Mouse (Mus musculus) forebrain, embryonic 14.5 days (tissue): ENCODE data around the gene A930009A15Rik. TPM values are rescaled to one million over a fixed set of nuclear protein-coding genes. Genes with fewer than 3 reads are reported as not detected.

Experiments used
- ATAC-seq: fragments of 200-750 bp; cut with Nextera tagmentation; 2 replicates; pipeline ENCODE4 v1.8.0; 2017; ENCODE audit warnings: mild to moderate bottlenecking, moderate library complexity
- DNase-seq: peaks from one replicate; pipeline ENCODE4 v3.0.0-alpha.2; 2015; ENCODE audit warnings: low spot score
- H3K27ac ChIP-seq: fragments of 300-500 bp; sonication (generic); 2 replicates; pipeline ENCODE4 v1.5.1; 2014; ENCODE audit warnings: low read depth, mild to moderate bottlenecking, control low read depth, low read length, moderate library complexity
- H3K27me3 ChIP-seq: fragments of 300-500 bp; sonication (generic); replicated peaks from 2 replicates; pipeline ENCODE4 v1.6.1; 2014; ENCODE audit warnings: low read length, control low read depth, mixed read lengths; ENCODE audit not compliant: control insufficient read depth, insufficient read depth
- H3K36me3 ChIP-seq: fragments of 300-500 bp; sonication (generic); 2 replicates; pipeline ENCODE4 v1.6.1; 2014; ENCODE audit warnings: low read length, control low read depth; ENCODE audit not compliant: control insufficient read depth, insufficient read depth
- H3K4me1 ChIP-seq: fragments of 300-500 bp; sonication (generic); 2 replicates; pipeline ENCODE4 v1.6.1; 2014; ENCODE audit warnings: antibody characterized with exemption, low read length, control low read depth; ENCODE audit not compliant: control insufficient read depth, insufficient read depth
- H3K4me2 ChIP-seq: fragments of 300-500 bp; sonication (generic); 2 replicates; pipeline ENCODE4 v1.6.1; 2014; ENCODE audit warnings: mild to moderate bottlenecking, control low read depth, low read length
- H3K4me3 ChIP-seq: fragments of 300-500 bp; sonication (generic); 2 replicates; pipeline ENCODE4 v1.5.1; 2014; ENCODE audit warnings: low read depth, low read length, control low read depth
- H3K9ac ChIP-seq: fragments of 300-500 bp; sonication (generic); 2 replicates; pipeline ENCODE4 v1.6.1; 2014; ENCODE audit warnings: mild to moderate bottlenecking, low read length, control low read depth, moderate library complexity
- H3K9me3 ChIP-seq: fragments of 300-500 bp; sonication (generic); replicated peaks from 2 replicates; pipeline ENCODE4 v1.6.1; 2016; ENCODE audit warnings: low read length, control low read depth, mixed read lengths; ENCODE audit not compliant: control insufficient read depth
- WGBS: fragments of 180-500 bp; shearing (Covaris S2); extraction: QIAGEN DNeasy Blood & Tissue Kit; methylation state at CpG from one replicate; pipeline ENCODE4 v1.1.7; 2014; 5-methylcytosine and 5-hydroxymethylcytosine counted together
- polyA plus RNA-seq: library from polyadenylated mRNA; unstranded; fragments of >200 nt; fragmentation: Nextera tagmentation; extraction: Ambion mirVana; gene quantifications from 2 replicates; pipeline ENCODE4 v1.2.1, GENCODE M21; 2014

The A930009A15Rik gene
- polyA plus RNA-seq = not detected in 2 replicates

- no peak within 1 kb of the TSS for H3K4me3 ChIP-seq
- no peak for DNase-seq
- no peak within 1 kb of the TSS for H3K9ac ChIP-seq
- 0 out of 2 replicates have a peak, but pooled peaks have one; percentile 38 for ATAC-seq
- no peak within 1 kb of the TSS for H3K27ac ChIP-seq
- H3K27me3 ChIP-seq = peaks cover 18% of the 10 kb centered on the region
- 49% methylated on average over 15 of the region's 15 CpGs for WGBS
- H3K9me3 ChIP-seq = no peaks in the 10 kb centered on the region
- no peak within 1 kb of the TSS for H3K4me2 ChIP-seq
- no peaks in the 10 kb centered on the region for H3K4me1 ChIP-seq
- H3K36me3 ChIP-seq = no peaks in the 10 kb centered on the region
These were observed at the start of gene A930009A15Rik for GRCm38 (mm10) chr10:115569712-115570491. Gene A930009A15Rik (plus strand): TSS chr10:115569986.

DNA sequence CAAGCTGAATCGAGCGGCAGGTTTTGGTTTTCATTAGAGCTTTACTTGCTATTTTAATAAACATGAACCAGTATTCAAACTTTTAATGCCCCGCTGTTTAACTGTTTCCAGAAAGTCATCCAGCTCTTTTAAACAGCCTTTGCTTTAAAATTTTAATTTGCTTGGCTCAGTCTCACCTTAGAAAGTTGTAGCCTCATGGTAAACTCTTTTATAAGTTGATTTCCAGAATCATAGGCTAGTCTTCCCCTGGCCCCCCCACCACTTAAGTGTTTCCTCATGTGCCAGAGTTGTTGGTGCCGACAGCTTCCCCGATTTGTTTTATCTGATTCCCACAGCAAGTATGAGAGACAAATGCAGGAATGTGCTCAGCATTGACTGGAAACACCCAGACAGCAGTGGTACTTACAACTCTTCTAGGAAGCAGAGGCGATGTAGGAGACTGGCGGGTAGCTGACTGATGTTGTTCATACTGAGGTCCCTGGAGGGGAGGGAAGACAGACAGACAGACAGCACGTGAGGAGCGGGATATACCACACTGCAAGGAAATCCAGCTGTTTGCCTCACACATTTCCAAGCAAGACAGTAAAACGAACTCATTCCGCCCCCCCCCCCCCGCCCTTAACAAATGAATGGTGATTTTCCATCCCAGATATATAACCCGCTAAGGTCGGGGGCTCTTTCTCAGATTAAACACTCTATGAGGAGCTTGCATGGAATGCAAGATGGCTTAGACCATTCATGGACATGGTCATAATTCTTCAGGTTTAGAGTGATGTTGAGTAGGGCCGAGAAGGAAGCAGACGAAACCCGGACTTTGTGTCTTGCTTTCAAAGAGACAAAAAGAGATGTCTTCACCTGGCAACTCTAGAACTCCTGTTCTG is 49.3 kb upstream of the A930009A15Rik start:
- Histone ChIP-seq H3K27ac (no peak overlapping the region), H3K4me1 (no peaks in the 10 kb centered on the region), H3K4me3 (no peak overlapping the region), H3K36me3 (no peaks in the 10 kb centered on the region), H3K4me2 (no peak overlapping the region), H3K9me3 (no peaks in the 10 kb centered on the region), H3K27me3 (peaks cover 33% of the 10 kb centered on the region), H3K9ac (no peak overlapping the region)
- DNase-seq = no peak
- ATAC-seq = no peak
- WGBS = 14% methylated on average over 17 of the region's 17 CpGs

DNA sequence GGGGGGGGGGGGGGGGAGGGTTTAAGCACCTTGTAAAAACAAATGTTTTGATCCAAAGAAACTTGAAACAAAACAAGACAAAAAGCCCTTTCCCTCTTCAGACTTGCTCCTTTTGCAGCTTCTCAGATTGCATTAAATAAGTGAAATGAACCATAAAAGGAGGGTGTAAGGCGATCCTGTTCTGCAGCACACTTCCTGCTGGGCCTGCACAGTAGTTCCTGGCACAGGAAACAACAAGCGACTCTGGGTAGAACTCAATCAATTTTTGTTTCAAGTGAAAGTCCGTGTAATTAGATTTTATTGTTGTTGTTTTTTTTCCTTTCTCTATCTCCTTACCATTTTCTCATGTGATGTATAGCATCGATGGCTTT is 48.7 kb upstream of the A930009A15Rik start:
- no peaks in the 10 kb centered on the region for H3K9me3 ChIP-seq
- H3K27me3 ChIP-seq = peaks cover 30% of the 10 kb centered on the region
- H3K27ac ChIP-seq = no peak overlapping the region
- no peak for ATAC-seq
- no peaks in the 10 kb centered on the region for H3K4me1 ChIP-seq
- H3K4me3 ChIP-seq = no peak overlapping the region
- 3% methylated on average over 4 of the region's 4 CpGs for WGBS
- no peaks in the 10 kb centered on the region for H3K36me3 ChIP-seq
- H3K9ac ChIP-seq = no peak overlapping the region
- DNase-seq = peak; percentile 51
- H3K4me2 ChIP-seq = no peak overlapping the region

GRCm38 (mm10) chr10:115528892-115529291 is 40.9 kb upstream of the A930009A15Rik start:
- Histone ChIP-seq H3K36me3 (no peaks in the 10 kb centered on the region), H3K9ac (no peak overlapping the region), H3K4me1 (no peaks in the 10 kb centered on the region), H3K27ac (no peak overlapping the region), H3K4me3 (no peak overlapping the region), H3K9me3 (no peaks in the 10 kb centered on the region), H3K4me2 (no peak overlapping the region), H3K27me3 (no peaks in the 10 kb centered on the region)
- ATAC-seq = no peak
- no peak for DNase-seq
- WGBS = 76% methylated on average over 4 of the region's 4 CpGs

DNA sequence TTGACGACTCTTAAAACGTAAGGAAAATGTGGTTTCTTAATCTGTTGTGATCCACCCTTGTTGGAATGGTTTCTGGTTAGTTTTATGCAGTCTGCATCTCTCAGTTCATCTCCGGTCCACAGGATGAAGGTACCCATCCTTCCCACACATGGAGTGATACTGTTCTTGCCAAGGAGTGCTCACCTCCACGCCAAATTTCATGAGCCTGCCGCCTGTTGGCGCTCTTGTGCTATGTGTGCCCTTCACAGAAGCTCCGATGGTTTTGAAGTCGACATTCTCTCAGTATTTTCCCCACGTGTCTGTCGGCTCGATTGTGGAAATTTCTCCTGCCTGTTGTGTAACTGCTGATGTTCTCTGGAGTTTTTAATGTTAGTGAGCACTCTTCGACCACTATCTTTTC is 40.0 kb upstream of the A930009A15Rik start:
- H3K9ac ChIP-seq = no peak overlapping the region
- H3K4me2 ChIP-seq = no peak overlapping the region
- H3K4me3 ChIP-seq = no peak overlapping the region
- no peaks in the 10 kb centered on the region for H3K4me1 ChIP-seq
- H3K27ac ChIP-seq = no peak overlapping the region
- WGBS = 81% methylated on average over 12 of the region's 12 CpGs
- DNase-seq (no peak), ATAC-seq (no peak)
- no peaks in the 10 kb centered on the region for H3K9me3 ChIP-seq
- no peaks in the 10 kb centered on the region for H3K36me3 ChIP-seq
- no peaks in the 10 kb centered on the region for H3K27me3 ChIP-seq

DNA sequence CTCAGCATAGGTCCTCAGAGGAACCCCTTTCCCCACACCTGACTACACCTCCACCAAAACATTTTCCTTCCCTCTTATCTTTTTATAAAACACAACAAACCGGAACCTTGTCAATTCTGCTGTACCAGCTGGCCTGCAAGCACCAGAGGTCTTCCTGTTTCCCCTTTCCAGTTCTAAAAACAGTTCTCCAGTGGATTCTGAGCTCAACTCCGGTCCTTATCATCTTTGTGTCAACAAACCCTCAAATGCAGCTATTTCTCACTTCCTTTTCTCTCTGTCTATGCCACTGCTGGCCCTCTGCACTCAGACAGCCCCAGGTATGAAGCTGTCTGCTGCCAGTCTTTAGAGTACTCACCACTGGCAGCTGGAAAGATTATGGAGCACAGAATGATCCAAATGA is 39.0 kb upstream of the A930009A15Rik start:
- ATAC-seq (no peak), DNase-seq (no peak)
- Histone ChIP-seq H3K4me3 (no peak overlapping the region), H3K9ac (no peak overlapping the region), H3K9me3 (no peaks in the 10 kb centered on the region), H3K36me3 (no peaks in the 10 kb centered on the region), H3K4me1 (no peaks in the 10 kb centered on the region), H3K4me2 (no peak overlapping the region), H3K27ac (no peak overlapping the region), H3K27me3 (no peaks in the 10 kb centered on the region)
- WGBS = 81% methylated on average over 2 of the region's 2 CpGs

DNA sequence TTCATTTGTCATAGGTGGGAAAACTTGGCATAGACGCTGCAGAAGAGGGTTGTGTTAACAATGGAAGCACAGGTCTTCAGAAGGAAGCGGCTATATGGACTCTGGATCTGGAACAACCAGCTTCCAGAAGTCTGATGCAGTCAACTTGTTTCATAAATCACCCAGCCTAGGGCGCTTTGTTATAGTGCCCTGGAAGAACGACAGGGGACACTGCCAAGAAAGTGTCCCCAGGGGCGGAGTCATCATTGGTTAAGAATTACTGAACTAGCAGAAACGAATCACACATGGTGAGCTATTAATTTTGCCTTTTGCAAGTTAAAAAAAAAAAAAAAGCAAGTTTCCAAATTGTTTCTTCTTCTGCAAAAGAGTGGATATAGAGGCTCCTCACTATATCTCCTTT is 26.9 kb upstream of the A930009A15Rik start:
- Histone ChIP-seq H3K4me3 (no peak overlapping the region), H3K27me3 (no peaks in the 10 kb centered on the region), H3K9ac (no peak overlapping the region), H3K27ac (no peak overlapping the region), H3K36me3 (no peaks in the 10 kb centered on the region), H3K4me1 (no peaks in the 10 kb centered on the region), H3K4me2 (no peak overlapping the region), H3K9me3 (no peaks in the 10 kb centered on the region)
- WGBS = 90% methylated on average over 6 of the region's 6 CpGs
- ATAC-seq (no peak), DNase-seq (no peak)

DNA sequence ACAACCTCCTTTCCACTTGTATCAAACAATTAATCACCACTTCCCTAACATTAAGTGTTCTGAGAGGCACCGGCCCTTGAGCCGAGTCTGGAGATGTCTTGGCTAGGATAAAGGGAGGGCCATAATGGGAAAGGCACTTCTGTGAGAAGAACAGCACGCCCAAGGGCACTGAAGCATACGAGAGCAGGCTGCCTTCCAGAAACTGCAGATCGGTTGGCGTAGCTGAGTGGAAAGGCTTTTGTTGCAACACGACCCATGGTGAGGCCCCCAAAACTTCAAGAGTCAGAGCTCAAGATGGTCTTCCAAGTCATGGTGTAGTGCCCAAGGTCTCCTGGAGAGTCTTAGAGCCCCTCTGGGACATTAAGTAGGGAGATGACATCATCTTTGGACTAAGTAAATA is 19.5 kb upstream of the A930009A15Rik start:
- Histone ChIP-seq H3K36me3 (no peaks in the 10 kb centered on the region), H3K4me1 (no peaks in the 10 kb centered on the region), H3K27me3 (no peaks in the 10 kb centered on the region), H3K27ac (no peak overlapping the region), H3K9ac (no peak overlapping the region), H3K4me2 (no peak overlapping the region), H3K9me3 (no peaks in the 10 kb centered on the region), H3K4me3 (no peak overlapping the region)
- DNase-seq (peak; percentile 6), ATAC-seq (no peak)
- 50% methylated on average over 7 of the region's 7 CpGs for WGBS

DNA sequence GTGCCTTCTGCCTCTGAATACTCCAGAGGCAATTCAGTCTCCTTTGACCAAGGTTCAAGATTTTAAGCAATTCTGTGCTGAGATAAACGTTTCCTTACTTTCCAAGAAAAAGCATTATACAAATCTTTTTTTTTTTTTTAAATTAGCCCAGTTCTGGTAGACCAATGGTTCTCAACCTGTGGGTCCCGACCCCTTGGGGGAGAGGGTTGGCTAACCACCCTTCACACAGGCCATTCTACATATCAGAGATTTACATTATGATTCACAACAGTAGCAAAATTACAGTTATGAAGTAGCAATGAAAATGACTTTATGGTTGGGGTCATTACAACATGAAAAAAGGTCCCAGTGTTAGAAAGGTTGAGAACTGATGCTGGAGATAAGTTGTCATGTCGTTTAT is 18.7 kb upstream of the A930009A15Rik start:
- Histone ChIP-seq H3K4me1 (no peaks in the 10 kb centered on the region), H3K4me3 (no peak overlapping the region), H3K9me3 (no peaks in the 10 kb centered on the region), H3K4me2 (no peak overlapping the region), H3K27me3 (no peaks in the 10 kb centered on the region; the same call in 1 of the 2 replicates), H3K36me3 (no peaks in the 10 kb centered on the region), H3K27ac (no peak overlapping the region), H3K9ac (no peak overlapping the region)
- no peak for ATAC-seq
- 87% methylated on average over 3 of the region's 3 CpGs for WGBS
- DNase-seq = no peak
